Mouse (Mus musculus) megakaryocyte, embryonic 14.5 days (primary cell): ENCODE data around the gene Calm1. TPM values are rescaled to one million over a fixed set of nuclear protein-coding genes. Genes with fewer than 3 reads are reported as not detected.

Experiments used
- H3K27me3 ChIP-seq: replicated peaks from 2 replicates; pipeline ENCODE3; 2012; ENCODE audit warnings: inconsistent platforms
- H3K36me3 ChIP-seq: replicated peaks from 2 replicates; pipeline ENCODE3; 2012; ENCODE audit warnings: low read length, inconsistent platforms, mixed read lengths
- H3K4me1 ChIP-seq: 2 replicates; pipeline ENCODE4 v1.6.1; 2012; ENCODE audit warnings: inconsistent platforms
- H3K4me3 ChIP-seq: replicated peaks from 2 replicates; pipeline ENCODE3; 2012; ENCODE audit warnings: moderate library complexity, mild to moderate bottlenecking, inconsistent platforms
- H3K9me3 ChIP-seq: 2 replicates; pipeline ENCODE4 v1.6.1; 2012; ENCODE audit warnings: inconsistent platforms
- FLI1 ChIP-seq: IDR thresholded peaks from 2 replicates; pipeline ENCODE4 v1.6.1; 2012; ENCODE audit warnings: low read length, inconsistent platforms, mixed read lengths
- GATA1 ChIP-seq: IDR thresholded peaks from 3 replicates; pipeline ENCODE4 v1.6.1; 2012; ENCODE audit warnings: mixed read lengths, low read length, inconsistent platforms, borderline replicate concordance
- polyA plus RNA-seq: library from polyadenylated mRNA; stranded (reverse); fragments of >175 nt; gene quantifications from 2 replicates; pipeline ENCODE4 v1.2.3, GENCODE M21; 2012; ENCODE audit warnings: low replicate concordance; ENCODE audit not compliant: insufficient read depth

Gene Calm1
- polyA plus RNA-seq, 1 experiment: 1,228 TPM

DNA sequence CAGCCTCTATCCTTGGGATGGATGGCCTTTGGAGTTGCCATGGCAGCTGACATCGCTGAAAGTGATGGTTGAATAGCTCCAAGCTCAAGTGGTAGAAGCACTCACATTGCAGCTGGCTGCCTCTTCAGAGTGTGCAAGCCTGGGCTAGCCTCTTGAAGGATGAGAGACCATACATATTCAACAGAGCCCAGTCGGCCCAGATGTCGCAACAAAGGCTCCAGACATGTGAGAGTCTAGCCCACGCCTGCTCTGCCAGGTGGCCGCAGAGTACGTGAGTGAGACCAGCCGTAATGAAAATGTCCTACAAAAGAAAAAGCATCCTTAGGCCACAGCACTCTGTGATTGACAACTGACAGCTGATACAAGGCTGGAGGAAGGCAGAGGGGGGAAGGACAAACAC, 40.2 kb downstream of the Calm1 start:
- peaks cover 6% of the 10 kb centered on the region for H3K9me3 ChIP-seq
- no peak overlapping the region for H3K4me3 ChIP-seq
- peaks cover 57% of the 10 kb centered on the region for H3K27me3 ChIP-seq
- TF ChIP-seq FLI1 (no peak), GATA1 (no peak)
- H3K4me1 ChIP-seq: no peaks in the 10 kb centered on the region
- no peaks in the 10 kb centered on the region for H3K36me3 ChIP-seq

- Histone ChIP-seq H3K4me1 (no peaks in the 10 kb centered on the region), H3K9me3 (peaks cover 6% of the 10 kb centered on the region), H3K36me3 (no peaks in the 10 kb centered on the region), H3K4me3 (no peak overlapping the region), H3K27me3 (peaks cover 59% of the 10 kb centered on the region)
- no peak for TF ChIP-seq FLI1
Measured at GRCm38 (mm10) chr12:100239807-100240206, 40.6 kb downstream of the Calm1 start.

DNA sequence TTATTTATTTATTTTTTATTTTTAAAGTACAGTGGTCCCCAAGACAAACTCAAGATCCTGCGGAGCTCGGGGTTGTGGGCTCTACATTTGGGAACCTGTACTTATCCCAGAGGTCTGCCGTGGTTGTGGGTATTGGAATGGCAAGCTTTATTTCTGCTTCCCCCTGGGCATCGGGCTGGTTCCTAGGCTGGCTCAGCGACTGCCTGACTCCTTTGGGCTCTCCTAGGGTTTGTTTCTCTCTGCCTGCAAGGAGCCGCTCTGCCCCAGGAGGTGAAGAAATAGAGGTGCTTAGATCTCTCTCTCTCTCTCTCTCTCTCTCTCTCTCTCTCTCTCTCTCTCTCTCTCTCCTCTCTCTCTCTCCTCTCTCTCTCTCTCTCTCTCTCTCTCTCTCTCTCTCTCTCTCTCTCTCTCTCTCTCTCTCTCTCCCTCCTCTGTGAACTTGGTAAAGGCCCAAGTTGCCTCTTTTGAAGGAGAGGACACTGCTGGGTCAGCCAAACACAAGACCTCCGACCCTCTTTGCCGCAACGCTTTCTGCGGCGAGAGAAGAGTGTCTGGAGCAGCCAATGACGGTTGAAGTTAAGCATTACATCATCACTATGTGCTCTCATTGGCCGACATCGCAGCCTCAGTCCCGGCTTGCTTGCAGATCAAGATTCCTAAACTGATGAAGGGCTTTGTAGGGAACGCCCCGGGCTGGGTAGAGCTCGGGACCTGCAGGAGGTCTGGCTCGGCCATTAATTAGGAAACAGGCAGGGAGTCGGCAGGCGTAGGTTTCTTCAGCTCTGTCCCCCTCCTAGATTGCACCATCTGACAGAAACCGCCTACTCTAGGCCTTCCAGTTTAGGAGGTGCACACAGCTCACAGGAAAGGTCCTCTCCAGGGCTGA, 42.9 kb downstream of the Calm1 start:
- Histone ChIP-seq H3K4me1 (no peaks in the 10 kb centered on the region), H3K4me3 (no peak overlapping the region), H3K9me3 (peaks cover 6% of the 10 kb centered on the region), H3K27me3 (peaks cover 52% of the 10 kb centered on the region), H3K36me3 (no peaks in the 10 kb centered on the region)
- no peak for TF ChIP-seq GATA1
- TF ChIP-seq FLI1: no peak

GRCm38 (mm10) chr12:100244580-100244979, 45.3 kb downstream of the Calm1 start:
- no peaks in the 10 kb centered on the region for H3K36me3 ChIP-seq
- H3K27me3 ChIP-seq: peaks cover 54% of the 10 kb centered on the region
- TF ChIP-seq GATA1 (no peak), FLI1 (no peak)
- no peak overlapping the region for H3K4me3 ChIP-seq
- no peaks in the 10 kb centered on the region for H3K9me3 ChIP-seq
- H3K4me1 ChIP-seq: no peaks in the 10 kb centered on the region

DNA sequence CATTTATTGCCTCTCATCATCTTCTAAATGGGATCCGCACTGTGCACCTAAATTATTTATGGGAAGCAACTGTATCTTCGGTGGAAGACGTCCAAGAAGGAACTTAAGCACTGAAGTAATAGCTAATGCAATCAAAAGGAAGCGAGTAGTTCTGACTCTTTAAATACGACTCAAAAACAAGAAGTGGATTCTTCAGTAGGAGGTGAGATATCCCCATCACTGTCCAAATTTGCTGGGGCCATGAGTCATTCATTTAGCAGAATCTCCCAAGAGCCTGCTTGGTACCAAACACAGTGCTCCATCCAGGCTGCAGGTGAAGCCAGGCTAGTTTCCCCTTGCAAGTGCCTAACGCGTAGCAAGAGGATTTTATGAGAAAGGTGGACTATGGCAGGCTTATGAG, 49.9 kb downstream of the Calm1 start:
- no peak overlapping the region for H3K4me3 ChIP-seq
- no peaks in the 10 kb centered on the region for H3K9me3 ChIP-seq
- peaks cover 34% of the 10 kb centered on the region for H3K27me3 ChIP-seq
- no peaks in the 10 kb centered on the region for H3K36me3 ChIP-seq
- TF ChIP-seq GATA1 (no peak), FLI1 (no peak)
- H3K4me1 ChIP-seq: no peaks in the 10 kb centered on the region

- no peak for TF ChIP-seq FLI1
- no peak for TF ChIP-seq GATA1
- Histone ChIP-seq H3K9me3 (no peaks in the 10 kb centered on the region), H3K4me3 (no peak overlapping the region), H3K27me3 (peaks cover 32% of the 10 kb centered on the region), H3K4me1 (no peaks in the 10 kb centered on the region), H3K36me3 (no peaks in the 10 kb centered on the region)
Measured at GRCm38 (mm10) chr12:100254471-100254870, 55.2 kb downstream of the Calm1 start.

- no peaks in the 10 kb centered on the region for H3K4me1 ChIP-seq
Measured at GRCm38 (mm10) chr12:100255441-100255949, 56.3 kb downstream of the Calm1 start.

DNA sequence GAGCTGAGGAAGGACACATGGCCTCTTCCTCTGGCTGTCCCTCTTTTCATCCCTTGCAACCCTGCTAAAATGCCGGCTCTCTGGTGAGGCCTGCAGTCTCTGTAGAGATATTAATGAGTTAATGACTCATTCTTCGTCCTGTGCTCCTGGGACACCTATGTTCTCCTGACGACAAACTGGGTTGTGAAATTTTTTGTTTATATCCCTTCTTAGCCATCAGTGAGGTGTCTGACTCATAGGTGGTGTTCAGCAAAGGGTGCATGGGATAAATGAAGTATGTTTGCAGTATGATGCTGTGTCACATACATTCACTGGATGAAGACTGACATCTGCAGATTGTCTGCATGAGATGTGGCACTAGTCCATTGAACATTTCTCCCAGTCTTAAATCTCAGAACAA, 58.5 kb downstream of the Calm1 start:
- no peak overlapping the region for H3K4me3 ChIP-seq
- peaks cover 35% of the 10 kb centered on the region for H3K27me3 ChIP-seq
- TF ChIP-seq FLI1 (no peak), GATA1 (no peak)
- H3K36me3 ChIP-seq: no peaks in the 10 kb centered on the region
- H3K9me3 ChIP-seq: no peaks in the 10 kb centered on the region
- H3K4me1 ChIP-seq: 0 out of 2 replicates have a peak, but pooled peaks cover under 1% of the 10 kb centered on the region

More at GRCm38 (mm10) chr12:100255441-100255949, 56.3 kb downstream of the Calm1 start:
- TF ChIP-seq GATA1: no peak
- TF ChIP-seq FLI1: no peak
- H3K9me3 ChIP-seq: no peaks in the 10 kb centered on the region
- no peak overlapping the region for H3K4me3 ChIP-seq
- no peaks in the 10 kb centered on the region for H3K36me3 ChIP-seq
- peaks cover 36% of the 10 kb centered on the region for H3K27me3 ChIP-seq

Other genes with a start within 250 kb of the Calm1 start
- 0.35 TPM in 1 of 2 replicates, not detected in the other for gene Kcnk13, start 234.9 kb upstream of the Calm1 start, polyA plus RNA-seq
- gene Psmc1, start 89.3 kb upstream of the Calm1 start, polyA plus RNA-seq: 14.0 TPM in 1 of 2 replicates, not detected in the other
- gene Nrde2, start 39.8 kb upstream of the Calm1 start, polyA plus RNA-seq: 1.5 and 4.5 TPM in 2 replicates